In the genomic region with DNA sequence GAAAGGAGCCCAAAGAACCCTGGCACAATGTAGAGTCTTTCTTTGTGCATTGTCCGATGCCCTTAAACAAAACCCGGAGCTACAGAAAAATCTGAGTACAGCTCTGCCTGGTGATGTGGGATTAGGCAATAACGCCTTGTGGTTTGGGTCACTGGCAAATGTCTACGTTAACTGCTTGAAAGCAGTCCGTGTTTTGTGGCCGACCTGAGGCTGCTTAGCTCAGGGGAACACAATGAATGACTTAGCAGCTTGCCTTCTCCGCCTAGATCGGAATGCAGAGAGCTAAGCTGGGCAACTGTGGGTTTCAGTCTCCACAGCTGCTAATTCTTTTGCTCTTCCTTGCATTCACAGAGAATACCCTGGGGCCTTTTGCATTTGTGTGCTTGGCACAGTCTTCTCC, we compare ENCODE assay signal across 15 mouse cellular contexts.
"Had no signal": no experiment of that assay in that cellular context is flagged by ENCODE, and none has a peak within 500 bp of the region (broad histone marks: within the 10 kb centered on the region; RNA-seq: fewer than 3 reads in every experiment).

No protein-coding gene starts in this region.

- H3K4me2 ChIP-seq: limb, embryonic 13.5 days; midbrain, embryonic 11.5 days; stomach, embryonic 15.5 days had no signal

- H3K4me1 ChIP-seq: limb, embryonic 13.5 days; megakaryocyte, embryonic 14.5 days; stomach, embryonic 15.5 days had no signal

- DNase-seq: kidney, adult 8-10 months; kidney, postnatal 25 days; layer of hippocampus, adult 9-11 months; left cerebral cortex, postnatal 4 days; lung, adult 18-20 months; retina, postnatal 1 day; right cerebral cortex, postnatal 14 days; thymus, adult 2 months; thymus, postnatal 25 days had no signal

- H3K9ac ChIP-seq: limb, embryonic 13.5 days; liver, embryonic 14.5 days; stomach, embryonic 15.5 days had no signal

- H3K27ac ChIP-seq: limb, embryonic 13.5 days; liver, embryonic 14.5 days; stomach, embryonic 15.5 days had no signal

- H3K9me3 ChIP-seq: limb, embryonic 13.5 days; stomach, embryonic 15.5 days had no signal

- H3K27me3 ChIP-seq: limb, embryonic 13.5 days; stomach, embryonic 15.5 days had no signal

- ATAC-seq: midbrain, embryonic 16.5 days had no signal

- H3K4me3 ChIP-seq: limb, embryonic 13.5 days; megakaryocyte, embryonic 14.5 days; stomach, embryonic 15.5 days had no signal

- H3K36me3 ChIP-seq: limb, embryonic 13.5 days; stomach, embryonic 15.5 days had no signal
